ENCODE assay signal across 7 mouse cellular contexts in the genomic region with DNA sequence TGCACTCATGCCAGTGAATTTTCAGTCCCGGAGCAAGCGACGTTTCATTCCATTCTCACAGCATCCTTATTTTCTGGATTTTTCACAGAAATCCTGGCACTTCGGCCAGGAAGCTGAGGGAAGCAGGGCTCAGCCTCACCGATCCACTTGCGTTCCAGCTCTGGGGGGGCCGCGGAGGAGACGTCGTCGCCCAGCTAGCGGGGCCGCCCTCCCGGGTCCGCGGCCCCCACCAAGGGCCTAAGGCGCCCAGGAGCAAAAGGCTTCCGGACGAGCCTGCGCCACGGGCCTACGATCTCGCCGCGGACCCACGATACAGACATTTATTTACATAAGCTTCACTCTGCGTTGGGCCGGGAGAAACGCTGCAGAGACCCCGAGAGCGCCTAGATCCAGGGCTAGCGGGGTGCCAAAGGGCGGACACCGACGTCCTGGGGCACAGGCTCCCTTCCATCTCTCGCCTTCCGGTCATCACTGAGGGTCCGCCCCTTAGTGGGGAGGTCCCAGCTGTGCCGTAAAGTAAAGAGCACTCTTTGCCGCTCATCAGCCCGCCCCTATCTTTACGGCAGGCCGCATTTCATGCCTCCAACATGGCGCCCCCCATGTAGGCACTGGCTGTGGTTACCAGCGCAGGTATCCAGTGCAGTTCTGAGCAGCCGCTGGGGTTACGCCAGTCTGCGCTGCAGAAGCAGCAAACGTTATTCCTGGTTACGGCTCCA. TPM values are rescaled to one million over a fixed set of nuclear protein-coding genes. Genes with fewer than 3 reads are reported as not detected.
DNase-seq lines count a peak whose midpoint lies in the region; ATAC-seq and TF ChIP-seq lines count a peak whose summit lies in the region.

Gene Pdss2, plus strand, starts transcription at position 577 of the 716 bp plus-strand sequence.

- H3K4me3 ChIP-seq in embryonic facial prominence, embryonic 12.5 days = peak within 1 kb of the TSS; percentile 96
- peak within 1 kb of the TSS; percentile 98 for H3K4me3 ChIP-seq in heart, adult 2 months
- H3K4me3 ChIP-seq in limb, embryonic 13.5 days = peak within 1 kb of the TSS; percentile 62
- H3K4me3 ChIP-seq in midbrain, embryonic 16.5 days (ENCODE audit: low read depth, low read length) = peak within 1 kb of the TSS; percentile 83

- ATAC-seq in embryonic facial prominence, embryonic 12.5 days (ENCODE audit: insufficient number of reproducible peaks, insufficient read depth, low FRiP score, low TSS enrichment) = peak; percentile 94
- peak; percentile 98 for ATAC-seq in limb, embryonic 13.5 days (ENCODE audit: low FRiP score, low read depth)
- ATAC-seq in midbrain, embryonic 16.5 days = peak; percentile 97

- TF ChIP-seq CTCF in heart, adult 2 months (IDR thresholded peaks at IDR 0.05) = peak; percentile 37

- H3K4me2 ChIP-seq in embryonic facial prominence, embryonic 12.5 days (replicated peaks) = peak within 1 kb of the TSS; percentile 80
- H3K4me2 ChIP-seq in limb, embryonic 13.5 days (replicated peaks) = peak within 1 kb of the TSS; percentile 75
- H3K4me2 ChIP-seq in midbrain, embryonic 16.5 days (ENCODE audit: low read length) = peak within 1 kb of the TSS; percentile 94

- TF ChIP-seq POLR2A in heart, adult 2 months (IDR thresholded peaks at IDR 0.05; ENCODE audit: insufficient read depth, low read depth, low read length) = peak; percentile 99

- under 1% methylated on average over 50 of the region's 50 CpGs for WGBS in embryonic facial prominence, embryonic 12.5 days
- WGBS in heart, adult 2 months = under 1% methylated on average over 50 of the region's 50 CpGs
- WGBS in limb, embryonic 13.5 days = under 1% methylated on average over 50 of the region's 50 CpGs
- WGBS in midbrain, embryonic 16.5 days = under 1% methylated on average over 50 of the region's 50 CpGs

- peak; percentile 78 for TF ChIP-seq EP300 in heart, adult 2 months (IDR thresholded peaks at IDR 0.05; ENCODE audit: insufficient read depth, low read depth, low read length)

- peak within 1 kb of the TSS; percentile 95 for H3K9ac ChIP-seq in embryonic facial prominence, embryonic 12.5 days
- H3K9ac ChIP-seq in heart, adult 2 months (ENCODE audit: low read depth, low read length) = peak within 1 kb of the TSS; percentile 93
- peak within 1 kb of the TSS; percentile 97 for H3K9ac ChIP-seq in limb, embryonic 13.5 days
- peak within 1 kb of the TSS; percentile 91 for H3K9ac ChIP-seq in midbrain, embryonic 16.5 days (ENCODE audit: low read depth, low read length)

- H3K4me1 ChIP-seq in embryonic facial prominence, embryonic 12.5 days = peaks cover 9% of the 10 kb centered on the region
- H3K4me1 ChIP-seq in heart, adult 2 months (ENCODE audit: control insufficient read depth, insufficient read depth, low read length) = peaks cover 3% of the 10 kb centered on the region
- H3K4me1 ChIP-seq in limb, embryonic 13.5 days = peaks cover 13% of the 10 kb centered on the region; the same call in 1 of the 2 replicates
- H3K4me1 ChIP-seq in midbrain, embryonic 16.5 days (ENCODE audit: control insufficient read depth, insufficient read depth, low read length) = peaks cover 10% of the 10 kb centered on the region

- H3K27me3 ChIP-seq in embryonic facial prominence, embryonic 12.5 days = no peaks in the 10 kb centered on the region
- no peaks in the 10 kb centered on the region for H3K27me3 ChIP-seq in heart, adult 2 months (ENCODE audit: control insufficient read depth, insufficient read depth, low read length)
- H3K27me3 ChIP-seq in limb, embryonic 13.5 days = no peaks in the 10 kb centered on the region
- H3K27me3 ChIP-seq in midbrain, embryonic 16.5 days (ENCODE audit: control insufficient read depth, insufficient read depth, low read depth, low read length) = no peaks in the 10 kb centered on the region

- DNase-seq in adrenal gland, postnatal 25 days = peak; percentile 90
- DNase-seq in heart, adult 2 months = peak; percentile 94 to 96
- DNase-seq in kidney, adult 8-10 months = peak; percentile 96 to 97
- DNase-seq in spleen, postnatal 10 days (ENCODE audit: low spot score in 2 of 2) = peak; percentile 84 to 94

- H3K9me3 ChIP-seq in embryonic facial prominence, embryonic 12.5 days = no peaks in the 10 kb centered on the region
- H3K9me3 ChIP-seq in limb, embryonic 13.5 days = no peaks in the 10 kb centered on the region
- no peaks in the 10 kb centered on the region for H3K9me3 ChIP-seq in midbrain, embryonic 16.5 days (replicated peaks; ENCODE audit: control insufficient read depth, low read length, poor library complexity, severe bottlenecking)

- H3K36me3 ChIP-seq in embryonic facial prominence, embryonic 12.5 days = no peaks in the 10 kb centered on the region
- H3K36me3 ChIP-seq in heart, adult 2 months (ENCODE audit: control insufficient read depth, insufficient read depth, low read length) = no peaks in the 10 kb centered on the region
- no peaks in the 10 kb centered on the region for H3K36me3 ChIP-seq in limb, embryonic 13.5 days
- H3K36me3 ChIP-seq in midbrain, embryonic 16.5 days (ENCODE audit: control insufficient read depth, insufficient read depth, low read length) = no peaks in the 10 kb centered on the region

- intact Hi-C loops in heart, adult 2 months (cut with DNase I) = loop anchor here (5.0 to 10.0 kb wide), 2 partner anchors 156 to 254 kb away; partner anchors contain the start of gene Bend3

- peak within 1 kb of the TSS; percentile 92 for H3K27ac ChIP-seq in embryonic facial prominence, embryonic 12.5 days
- peak within 1 kb of the TSS; percentile 96 for H3K27ac ChIP-seq in heart, adult 2 months
- peak within 1 kb of the TSS; percentile 90 for H3K27ac ChIP-seq in limb, embryonic 13.5 days
- peak within 1 kb of the TSS; percentile 97 for H3K27ac ChIP-seq in midbrain, embryonic 16.5 days (ENCODE audit: low read length)

- H3K79me2 ChIP-seq in heart, adult 2 months (replicated peaks; ENCODE audit: control insufficient read depth, insufficient read depth, low read length) = no peaks in the 10 kb centered on the region; the same call in 1 of the 2 replicates

RNA-seq across cellular contexts. Expression of gene Pdss2, which starts in this region (rescaled TPM):
- 15.3 and 19.2 TPM in 2 replicates for total RNA-seq in adrenal gland, postnatal 25 days (2021)
- polyA plus RNA-seq in embryonic facial prominence, embryonic 12.5 days (2016; fragmentation: Nextera tagmentation; extraction: Ambion mirVana) = 13.3 and 15.4 TPM in 2 replicates
- total RNA-seq in heart, adult 2 months (2021) = 10 to 100 TPM; 31.1 to 33.7 TPM
- 16.6 and 27.0 TPM in 2 replicates for polyA plus RNA-seq in heart, adult 2 months (2012; rRNA removed)
- polyA plus RNA-seq in limb, embryonic 13.5 days (2015; fragmentation: Nextera tagmentation; extraction: Ambion mirVana) = 10.7 and 12.7 TPM in 2 replicates
- polyA plus RNA-seq in midbrain, embryonic 16.5 days (2015; fragmentation: Nextera tagmentation; extraction: Ambion mirVana) = 16.8 and 21.6 TPM in 2 replicates

Comparison
In these comparisons a context has a peak if more than half of its experiments do, and no peak if none do; other contexts are left out.
1. Peak in every context shown above with its lines: DNase-seq, ATAC-seq, H3K4me3 ChIP-seq and H3K27ac ChIP-seq.